Mouse (Mus musculus) MN1 (cell line): ENCODE measurements around the gene Rhoh.

ENCODE experiments used
- DNase-seq: peaks from one replicate; pipeline ENCODE4 v3.0.0-alpha.2; 2016; ENCODE audit warnings: low spot score

Rhoh gene

DNA sequence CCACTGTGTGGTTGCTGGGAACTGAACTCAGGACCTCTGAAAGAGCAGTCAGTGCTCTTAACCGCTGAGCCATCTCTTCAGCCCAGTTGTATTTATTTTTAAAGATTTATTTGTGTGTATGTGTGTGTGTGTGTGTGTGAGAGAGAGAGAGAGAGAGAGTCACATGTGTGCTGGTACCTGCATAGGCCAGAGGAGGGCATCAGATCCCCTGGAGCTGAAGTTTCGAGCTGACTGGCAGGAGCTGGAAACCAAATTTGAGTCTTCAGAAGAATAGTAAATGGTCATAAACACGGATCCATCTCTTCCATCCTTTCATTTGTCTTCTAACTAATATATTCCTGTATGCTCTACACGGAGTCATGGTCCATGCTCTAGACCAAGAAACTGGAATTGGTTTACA, 72.2 kb downstream of the Rhoh start:
- DNase-seq = no peak

- DNase-seq = no peak
These were observed 72.8 kb downstream of the Rhoh start for GRCm38 (mm10) chr5:65933764-65934163.

GRCm38 (mm10) chr5:65934783-65935182, 73.8 kb downstream of the Rhoh start, which contains the start of gene Chrna9:
TSS of gene Chrna9 (plus strand) at chr5:65934921.
- no peak for DNase-seq

GRCm38 (mm10) chr5:65937011-65937726, 76.2 kb downstream of the Rhoh start:
- DNase-seq = no peak

- DNase-seq = peak; percentile 71
These were observed 77.1 kb downstream of the Rhoh start for GRCm38 (mm10) chr5:65937998-65938715.

GRCm38 (mm10) chr5:65941145-65941544, 80.1 kb downstream of the Rhoh start:
- DNase-seq = no peak
